Mouse (Mus musculus) layer of hippocampus, adult 9-10 months (tissue): ENCODE measurements around the gene Susd4.

Experiments used
- DNase-seq: peaks from one replicate; pipeline ENCODE4 v3.0.0; 2022; ENCODE audit warnings: low spot score

Gene Susd4

GRCm38 (mm10) chr1:182861671-182862358, 98.2 kb downstream of the Susd4 start:
- DNase-seq: no peak

- DNase-seq: no peak
These were observed 99.7 kb downstream of the Susd4 start for GRCm38 (mm10) chr1:182863396-182863795.

DNA sequence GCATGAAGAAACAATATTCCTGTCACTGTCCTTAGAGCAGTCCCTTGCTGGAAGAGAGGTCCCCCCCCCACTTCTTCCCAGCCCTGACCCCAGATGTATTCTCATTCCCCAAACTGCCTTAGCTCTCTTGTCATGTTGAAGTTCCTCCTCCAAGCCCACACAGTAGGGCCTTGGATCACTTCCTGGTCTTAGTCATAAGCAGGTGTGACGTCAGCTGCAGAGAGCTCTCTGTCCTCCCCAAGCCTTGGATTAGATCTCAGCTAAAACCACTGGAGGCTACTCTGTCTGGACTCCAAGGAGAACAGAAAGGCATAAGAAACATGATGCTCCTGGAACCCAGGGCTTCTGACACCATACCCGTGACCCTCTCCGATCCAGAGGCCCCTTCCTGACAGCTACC, 104.2 kb downstream of the Susd4 start:
- no peak for DNase-seq

DNA sequence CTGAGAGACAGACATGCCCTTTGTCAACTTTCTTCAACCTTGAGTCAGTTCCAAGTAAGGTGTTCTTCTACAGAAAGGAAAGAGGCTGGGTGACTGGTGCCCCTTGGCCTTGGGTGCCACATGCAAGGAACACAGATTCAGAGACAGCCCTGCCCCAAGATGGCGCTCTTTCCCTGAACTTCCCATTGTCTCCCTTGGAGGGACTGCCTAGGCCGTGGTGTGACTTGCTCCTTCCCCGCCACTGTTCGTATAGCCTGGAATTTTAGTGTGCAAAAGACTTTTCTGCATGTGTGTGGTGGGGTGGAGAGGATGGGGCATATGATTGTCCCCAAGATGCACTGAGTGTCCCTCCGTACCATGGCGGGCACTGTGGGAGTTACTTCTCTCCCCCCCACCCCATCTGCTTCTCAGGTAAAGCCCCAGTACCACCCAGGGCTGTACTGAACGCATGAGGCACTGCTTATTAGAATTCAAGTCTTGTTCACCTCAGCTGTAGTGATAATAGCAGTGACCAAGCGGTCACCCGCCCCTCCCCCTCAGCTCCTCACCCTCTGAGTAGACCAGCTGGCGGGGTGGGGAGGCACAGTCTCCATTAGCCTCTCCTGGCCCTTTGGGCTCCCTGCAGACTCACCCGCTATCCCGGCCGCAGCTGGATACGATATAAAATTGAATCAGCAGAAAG, 104.9 kb downstream of the Susd4 start:
- no peak for DNase-seq

DNA sequence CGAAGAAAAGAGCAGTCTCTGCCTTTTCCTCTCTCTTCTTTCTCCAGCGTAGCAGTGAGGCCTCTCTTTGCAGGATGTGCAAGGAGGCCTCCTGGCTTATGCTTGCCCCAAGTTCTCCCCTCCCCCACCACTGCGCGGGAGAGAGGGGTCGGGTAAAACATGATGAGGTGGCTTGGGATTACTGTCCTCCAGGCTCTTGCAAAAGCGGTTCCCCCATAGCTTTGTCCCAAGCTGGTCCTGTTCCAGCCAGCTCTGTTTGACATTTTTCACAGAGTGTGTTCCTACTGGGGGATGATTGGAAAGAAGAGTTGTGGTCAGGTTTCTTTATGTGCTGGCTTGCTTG, 105.4 kb downstream of the Susd4 start:
- DNase-seq: no peak

DNA sequence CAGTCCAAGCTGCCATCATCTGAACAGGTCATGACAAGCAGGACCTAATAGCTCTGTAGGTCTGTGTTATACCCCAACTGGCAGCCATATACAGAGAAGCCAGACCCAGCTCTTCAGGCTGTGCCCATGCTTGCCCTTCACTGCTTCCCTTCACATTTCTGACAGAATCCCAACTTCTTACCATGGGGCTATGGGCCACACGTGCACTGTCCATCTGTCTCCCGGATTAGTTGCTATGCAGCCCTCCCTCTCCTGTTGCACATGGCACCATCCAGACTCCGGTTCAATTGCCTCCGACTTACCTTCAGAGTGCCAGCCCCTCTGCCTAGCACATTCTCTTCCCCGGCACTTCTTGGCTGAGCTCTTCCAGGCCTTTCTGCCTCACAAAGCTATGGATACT, 114.5 kb downstream of the Susd4 start:
- no peak for DNase-seq

DNA sequence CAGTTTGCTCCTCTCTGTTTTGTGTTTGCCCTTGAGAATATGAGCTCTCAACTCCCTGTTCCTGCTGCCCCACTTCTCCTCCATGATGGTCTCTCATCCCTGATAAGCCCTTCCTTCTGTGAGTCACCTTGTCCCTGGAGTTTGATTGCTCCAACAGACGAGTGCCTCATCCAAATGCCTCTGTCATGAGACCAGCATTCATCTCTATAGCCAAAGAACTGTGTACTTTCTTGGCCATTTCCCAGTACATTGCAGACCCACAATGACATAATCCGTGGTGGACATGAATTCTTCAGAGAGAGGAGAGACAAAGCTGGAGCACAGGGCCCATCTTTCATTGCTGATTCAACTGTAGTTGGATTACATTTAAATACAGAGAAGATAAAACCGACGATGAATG, 115.1 kb downstream of the Susd4 start:
- no peak for DNase-seq

- no peak for DNase-seq
These were observed 117.6 kb downstream of the Susd4 start for GRCm38 (mm10) chr1:182881246-182881645.

DNA sequence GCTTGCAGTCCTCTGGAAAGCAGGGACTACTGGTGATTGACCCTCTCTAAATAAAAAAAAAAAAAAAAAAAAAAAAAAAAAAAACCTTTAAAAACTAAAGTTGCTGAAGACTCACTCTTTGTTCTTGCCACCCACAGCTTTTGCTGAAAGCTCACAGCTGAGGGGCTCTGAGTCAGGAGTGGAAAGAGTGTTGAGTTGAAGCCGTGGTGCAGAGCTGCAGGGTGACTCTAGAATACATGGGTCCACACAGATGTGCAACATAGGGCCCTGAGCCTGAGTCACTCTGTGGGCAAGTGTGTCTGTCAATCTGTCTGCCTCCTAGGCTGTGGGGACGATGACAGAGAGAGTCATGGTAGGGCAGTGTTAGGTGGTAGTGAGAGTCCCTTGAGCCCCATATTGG, 119.0 kb downstream of the Susd4 start:
- DNase-seq: no peak

GRCm38 (mm10) chr1:182895698-182896097, 132.0 kb downstream of the Susd4 start:
- DNase-seq: no peak

- no peak for DNase-seq
These were observed 133.4 kb downstream of the Susd4 start for GRCm38 (mm10) chr1:182897071-182897470.

DNA sequence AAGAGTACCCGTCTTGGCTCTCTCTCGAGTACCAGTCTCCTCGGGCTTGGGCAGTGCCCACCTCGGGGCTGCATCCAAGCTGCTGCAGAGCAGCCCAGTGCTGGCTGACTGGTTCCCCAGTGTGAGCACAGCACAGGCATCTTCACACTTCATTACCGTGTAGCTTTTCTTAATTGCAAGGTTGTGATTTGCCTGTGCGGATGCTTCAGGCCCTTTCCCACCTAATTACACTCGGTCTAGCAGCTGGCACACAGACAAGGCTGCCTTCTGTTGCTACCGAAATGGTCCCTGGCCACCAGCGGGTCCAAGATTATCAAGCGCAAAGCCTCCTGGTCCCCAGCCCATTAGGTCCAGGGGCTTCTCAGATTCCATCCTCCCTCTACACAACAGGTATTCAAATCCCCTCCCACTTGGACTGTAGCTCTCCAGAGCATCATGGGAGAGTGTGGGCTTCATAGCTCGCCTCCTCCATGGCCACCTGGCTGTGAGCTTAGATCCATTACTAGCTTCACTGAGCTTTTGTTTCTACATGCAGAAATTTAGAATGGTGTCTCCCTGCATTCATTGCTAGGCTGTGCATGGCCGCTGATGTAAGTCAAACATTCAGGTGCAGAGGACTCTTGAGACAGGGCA, 134.0 kb downstream of the Susd4 start:
- DNase-seq: no peak

GRCm38 (mm10) chr1:182902095-182902494, 138.4 kb downstream of the Susd4 start:
- no peak for DNase-seq

- DNase-seq: no peak
These were observed 139.2 kb downstream of the Susd4 start for GRCm38 (mm10) chr1:182902906-182903305.

- no peak for DNase-seq
These were observed 142.0 kb downstream of the Susd4 start for GRCm38 (mm10) chr1:182905669-182906068.

DNA sequence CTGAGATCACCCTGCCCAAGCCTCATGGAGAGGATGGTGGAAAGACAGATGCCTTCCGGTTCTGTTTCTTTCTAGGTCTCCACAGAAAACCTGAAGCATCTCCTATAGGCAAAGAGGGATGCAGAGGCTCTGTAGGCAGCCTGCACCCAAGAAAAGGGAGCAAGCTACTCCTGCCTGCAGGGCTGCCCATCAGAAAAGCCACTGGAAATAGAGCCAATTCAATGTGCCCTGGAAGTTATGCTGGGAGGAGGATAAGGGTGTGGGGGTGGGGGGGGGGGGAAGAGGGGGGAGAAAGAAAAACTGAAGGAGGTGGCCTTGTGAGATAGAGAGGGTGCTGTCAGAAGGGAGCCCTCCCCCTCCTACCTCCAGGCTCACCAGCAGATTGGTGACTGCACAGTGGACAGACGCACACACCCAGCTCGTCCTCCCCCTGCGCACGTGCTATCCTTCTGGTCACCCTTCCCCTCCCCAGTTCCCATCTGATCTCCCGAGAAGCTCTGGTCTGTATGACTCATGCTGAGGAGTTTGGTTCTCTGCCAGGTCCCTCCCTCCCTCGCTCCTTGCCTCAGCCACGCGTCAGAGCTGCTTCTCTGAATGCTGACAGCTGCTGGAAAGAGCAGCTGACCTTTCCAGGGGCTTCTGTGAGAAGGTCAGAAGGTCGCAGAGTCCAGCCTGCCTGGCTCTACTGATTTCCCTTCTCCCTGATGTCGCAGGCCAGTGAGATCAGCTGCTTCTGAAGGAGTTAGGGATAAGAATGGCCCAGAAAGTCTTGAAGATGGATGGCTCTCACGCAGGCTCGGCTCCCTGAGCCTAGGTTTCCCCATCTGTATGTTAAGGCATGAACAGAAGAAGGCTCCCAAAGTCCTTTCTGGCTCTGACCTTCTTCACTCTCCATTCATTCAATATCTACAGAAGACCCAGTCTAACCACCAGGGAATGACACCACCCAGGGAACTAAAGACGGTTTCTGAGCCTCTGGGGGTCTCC, 144.7 kb downstream of the Susd4 start:
- peak; percentile 87 for DNase-seq

DNA sequence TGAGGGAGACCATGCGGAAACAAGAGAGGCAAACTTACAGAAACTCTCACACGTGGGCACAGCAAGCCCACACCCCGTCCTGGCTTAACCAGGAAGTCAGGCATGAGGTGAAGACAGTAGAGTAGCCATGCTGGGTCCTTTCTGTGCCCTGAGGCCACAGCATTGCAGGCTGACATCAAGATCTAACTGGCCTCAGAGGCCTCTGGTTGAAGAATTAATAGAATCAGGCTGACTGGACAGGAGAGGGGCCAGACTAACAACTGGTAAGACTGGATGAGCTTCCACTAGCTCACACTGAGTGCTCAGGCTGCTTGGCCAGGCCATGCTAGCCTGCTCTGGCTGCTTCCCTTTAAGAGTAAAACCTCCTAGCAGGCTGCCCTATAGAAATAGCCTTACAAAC, 145.4 kb downstream of the Susd4 start:
- DNase-seq: no peak

DNA sequence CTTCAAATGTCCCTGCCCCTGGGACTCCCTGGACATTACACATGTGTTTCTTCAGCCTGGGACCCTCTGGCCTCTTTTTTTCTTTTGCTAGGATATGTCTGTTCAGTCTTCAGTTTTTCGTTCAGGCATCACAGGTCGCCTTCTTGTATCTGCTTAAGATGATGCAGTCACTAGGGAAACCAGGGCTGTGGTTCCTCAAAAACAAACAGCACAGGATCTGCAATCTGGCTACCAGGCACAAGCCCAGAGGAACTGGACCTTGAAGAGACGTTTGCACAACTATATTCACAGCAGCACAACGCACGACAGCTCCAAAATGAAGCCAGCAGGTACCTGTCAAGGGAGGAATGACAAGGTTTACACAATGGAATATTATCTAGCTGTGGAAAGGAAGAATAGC, 145.9 kb downstream of the Susd4 start:
- no peak for DNase-seq

- no peak for DNase-seq
These were observed 148.9 kb downstream of the Susd4 start for GRCm38 (mm10) chr1:182912591-182912990.

- no peak for DNase-seq
These were observed 150.7 kb downstream of the Susd4 start for GRCm38 (mm10) chr1:182914121-182914908.

DNA sequence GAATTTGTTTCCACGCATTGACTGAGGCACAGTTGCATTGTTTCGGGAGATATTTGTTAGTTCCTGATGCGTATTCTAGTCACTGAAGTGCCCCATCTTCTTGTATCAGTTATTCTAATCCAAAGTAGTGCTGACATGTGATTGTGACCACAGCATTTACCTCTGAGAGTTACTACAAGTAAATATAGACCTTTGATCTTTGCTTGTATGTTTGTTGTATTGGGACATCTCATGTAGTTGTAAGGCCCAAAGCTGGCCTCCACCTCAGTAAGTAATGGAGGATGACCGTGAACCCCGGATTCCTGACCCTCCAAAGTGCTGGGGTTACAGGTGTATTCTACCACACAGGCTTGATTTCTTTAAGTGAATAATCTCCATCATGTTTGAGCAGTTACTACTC, 152.5 kb downstream of the Susd4 start:
- no peak for DNase-seq
